Mouse (Mus musculus) ES-E14 (cell line): ENCODE data around the gene Fry.

ENCODE experiments used
- CHD2 ChIP-seq: IDR thresholded peaks from 2 replicates; pipeline ENCODE4 v1.6.1; 2014; ENCODE audit warnings: mild to moderate bottlenecking, low read depth, low read length, inconsistent platforms
- HCFC1 ChIP-seq: IDR thresholded peaks from 2 replicates; pipeline ENCODE4 v1.6.1; 2012; ENCODE audit warnings: low read length, inconsistent platforms, borderline replicate concordance; ENCODE audit not compliant: insufficient read depth
- MAFK ChIP-seq: IDR thresholded peaks from 2 replicates; pipeline ENCODE4 v1.6.1; 2014; ENCODE audit warnings: mild to moderate bottlenecking, low read depth, low read length, inconsistent platforms; ENCODE audit not compliant: insufficient read depth
- ZC3H11A ChIP-seq: IDR thresholded peaks from 2 replicates; pipeline ENCODE4 v1.6.1; 2012; ENCODE audit warnings: low read depth, mild to moderate bottlenecking, inconsistent platforms, low read length, borderline replicate concordance

DNA sequence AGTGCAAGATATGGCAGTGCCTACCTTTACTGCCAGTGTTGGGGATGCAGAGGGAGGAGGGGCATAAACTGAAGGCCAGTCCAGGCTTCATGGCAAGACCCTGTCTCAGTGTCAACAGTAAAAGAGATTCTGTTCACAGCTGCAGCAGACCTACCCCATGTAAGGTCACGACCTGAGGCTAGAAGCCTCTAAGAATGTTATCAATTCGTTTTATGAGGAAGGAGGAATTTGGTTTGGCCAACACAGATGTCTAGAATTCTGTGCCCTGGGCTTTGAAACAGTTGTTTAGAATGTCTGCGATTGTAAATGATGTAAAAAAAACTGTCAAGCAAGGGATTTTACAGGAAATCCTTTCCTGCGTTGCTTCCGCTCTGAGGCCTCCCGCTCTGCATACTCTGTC is 299.6 kb downstream of the Fry start:
- no peak for TF ChIP-seq HCFC1
- no peak for TF ChIP-seq ZC3H11A
- no peak for TF ChIP-seq MAFK
- no peak for TF ChIP-seq CHD2
